Mouse (Mus musculus): Measurements from ENCODE around the gene Adra1b. TPM values are rescaled to one million over a fixed set of nuclear protein-coding genes. Genes with fewer than 3 reads are reported as not detected.

Adra1b gene
- total RNA-seq, 4 experiments from 2014 or later = 37.6 to 48.8 (median 44.3) TPM

- DNase-seq (ENCODE audit: low spot score) = peak; percentile 21
These were observed 80.2 kb downstream of the Adra1b start for GRCm38 (mm10) chr11:43820552-43821460.

DNA sequence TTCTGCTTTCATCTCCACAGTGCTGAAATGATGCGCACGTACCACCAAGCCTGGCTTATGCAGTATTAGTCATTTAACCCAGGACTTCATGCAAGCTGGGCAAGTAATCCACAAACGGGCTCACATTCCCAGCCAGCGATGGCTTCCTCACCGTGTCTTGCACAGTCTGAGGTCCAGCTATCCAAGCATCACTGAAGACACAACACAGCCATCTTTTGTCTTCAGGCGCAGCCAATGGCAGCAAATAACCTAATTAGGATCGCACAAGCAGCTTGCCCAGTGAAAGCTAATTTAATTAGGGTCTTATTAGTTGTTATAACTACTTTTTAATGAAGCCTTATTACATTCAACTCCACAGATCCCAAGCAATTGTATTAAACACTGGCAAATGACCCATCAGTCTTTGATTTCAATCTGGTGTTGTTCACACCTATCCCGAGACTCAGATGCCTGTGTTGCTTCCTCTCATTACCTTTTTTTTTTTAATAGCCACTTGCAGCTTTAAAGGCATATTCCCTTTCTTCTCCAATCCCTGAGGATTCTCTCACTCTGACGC, 83.6 kb downstream of the Adra1b start:
- DNase-seq (ENCODE audit: low spot score) = no peak

- DNase-seq (ENCODE audit: low spot score) = no peak
These were observed 88.5 kb downstream of the Adra1b start for GRCm38 (mm10) chr11:43812535-43812934.

DNA sequence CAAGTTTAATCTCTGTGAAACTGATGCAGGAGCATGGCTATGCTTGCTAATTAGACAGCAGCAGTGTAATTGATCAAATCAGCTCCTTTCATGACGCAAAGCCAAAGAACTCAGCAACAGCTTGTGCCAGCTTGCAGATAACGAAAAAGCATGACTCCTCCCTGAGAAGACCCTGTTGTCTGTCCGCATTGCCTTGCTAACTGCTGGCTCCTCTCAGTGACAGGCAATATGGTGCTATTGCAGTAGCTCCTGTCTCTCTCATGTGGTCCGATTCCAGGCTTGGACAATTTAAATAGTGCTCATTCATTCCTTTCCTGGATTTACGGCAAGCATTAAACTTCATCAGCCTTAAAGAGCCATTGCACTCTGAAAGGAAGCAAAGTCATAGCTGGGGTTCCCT, 93.3 kb downstream of the Adra1b start:
- DNase-seq (ENCODE audit: low spot score) = no peak

GRCm38 (mm10) chr11:43795992-43796391, 105.0 kb downstream of the Adra1b start:
- DNase-seq (ENCODE audit: low spot score) = no peak

GRCm38 (mm10) chr11:43790446-43790845, 110.6 kb downstream of the Adra1b start:
- peak; percentile 10 for DNase-seq (ENCODE audit: low spot score)

GRCm38 (mm10) chr11:43783772-43784171, 117.2 kb downstream of the Adra1b start:
- peak; percentile 66 for DNase-seq (ENCODE audit: low spot score)

DNA sequence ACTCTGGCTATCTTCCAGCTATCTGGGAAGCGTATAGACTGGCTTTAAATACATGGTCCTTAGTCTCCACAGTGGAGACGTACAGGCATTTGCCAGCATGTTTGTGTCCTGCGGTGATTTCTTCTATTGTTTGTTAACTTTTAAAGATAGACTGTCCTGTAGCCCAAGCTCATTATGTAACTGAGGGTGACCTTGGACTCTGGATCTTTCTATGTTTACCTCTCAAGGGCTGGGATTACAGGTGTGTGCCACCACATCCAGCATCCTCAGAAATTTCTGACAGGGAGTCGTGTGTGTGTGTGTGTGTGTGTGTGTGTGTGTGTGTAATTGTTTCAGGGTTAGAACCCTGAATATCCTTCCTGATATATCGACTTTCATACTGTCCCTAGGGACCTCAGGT, 117.9 kb downstream of the Adra1b start:
- DNase-seq (ENCODE audit: low spot score) = no peak

GRCm38 (mm10) chr11:43779551-43779950, 121.5 kb downstream of the Adra1b start:
- DNase-seq (ENCODE audit: low spot score) = no peak

- no peak for DNase-seq (ENCODE audit: low spot score)
These were observed 124.7 kb downstream of the Adra1b start for GRCm38 (mm10) chr11:43776324-43776694.

- DNase-seq (ENCODE audit: low spot score) = no peak
These were observed 125.3 kb downstream of the Adra1b start for GRCm38 (mm10) chr11:43775469-43776323.

- no peak for DNase-seq (ENCODE audit: low spot score)
These were observed 127.3 kb downstream of the Adra1b start for GRCm38 (mm10) chr11:43773725-43774124.

- DNase-seq (ENCODE audit: low spot score) = no peak
These were observed 130.9 kb downstream of the Adra1b start for GRCm38 (mm10) chr11:43770110-43770509.

GRCm38 (mm10) chr11:43767749-43768148, 133.3 kb downstream of the Adra1b start:
- no peak for DNase-seq (ENCODE audit: low spot score)

DNA sequence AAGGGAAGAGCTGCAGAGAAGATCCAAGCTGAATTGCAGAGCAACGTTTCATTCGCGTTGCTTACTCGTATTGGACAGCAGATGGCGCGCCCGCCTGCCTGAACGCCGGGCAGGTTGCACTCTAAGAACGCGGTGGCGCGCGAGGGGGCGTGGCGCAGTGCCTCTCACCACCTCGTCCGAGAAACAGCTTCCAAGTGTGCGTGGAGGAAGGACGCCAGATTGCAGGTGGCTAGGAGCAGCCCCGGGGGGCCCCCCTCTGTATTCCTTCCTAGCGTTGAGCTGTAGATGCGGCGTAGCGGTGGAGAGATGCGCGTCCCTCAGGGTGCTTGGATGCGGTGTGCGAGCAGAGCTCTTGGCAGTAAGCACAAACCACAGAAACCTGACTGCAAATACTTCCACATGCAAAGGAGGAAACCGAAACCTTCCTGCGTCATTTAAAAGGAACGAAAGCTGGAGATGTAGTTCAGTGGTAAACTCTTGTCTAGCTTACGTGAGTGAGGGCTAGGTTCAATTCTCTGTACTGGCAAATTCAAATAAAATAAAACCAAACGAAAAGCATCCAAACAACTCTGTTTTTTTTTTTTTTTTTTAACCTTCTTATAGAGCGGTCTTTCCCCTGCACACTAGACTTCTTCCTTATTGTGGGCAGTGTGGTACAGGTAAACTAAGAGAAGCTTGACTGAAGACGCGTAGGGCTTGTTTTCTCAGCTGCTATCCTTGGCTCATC, 133.9 kb downstream of the Adra1b start:
- peak; percentile 49 for DNase-seq (ENCODE audit: low spot score)

- no peak for DNase-seq (ENCODE audit: low spot score)
These were observed 142.6 kb downstream of the Adra1b start for GRCm38 (mm10) chr11:43758436-43758835.

GRCm38 (mm10) chr11:43755411-43755810, 145.6 kb downstream of the Adra1b start:
- no peak for DNase-seq (ENCODE audit: low spot score)

DNA sequence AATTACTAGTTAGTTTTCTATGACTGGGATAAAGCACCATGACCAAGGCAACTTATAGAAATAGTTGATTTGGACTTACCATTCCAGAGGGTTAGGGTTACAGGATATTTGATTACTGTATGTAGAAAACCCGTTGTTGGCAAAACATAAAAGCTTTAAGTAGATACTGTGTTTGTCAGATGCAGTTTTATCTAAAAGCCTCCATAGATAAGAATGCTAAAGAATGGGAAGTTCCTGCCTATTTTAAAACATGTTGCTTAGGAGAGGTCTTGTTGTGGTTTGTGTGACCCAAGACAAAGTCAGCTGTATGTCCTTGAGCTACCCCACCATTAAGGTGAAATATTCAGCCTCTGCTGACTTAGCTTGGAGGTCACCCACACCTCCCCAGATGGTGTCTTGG, 146.4 kb downstream of the Adra1b start:
- no peak for DNase-seq (ENCODE audit: low spot score)

GRCm38 (mm10) chr11:43751542-43751941, 149.5 kb downstream of the Adra1b start:
- no peak for DNase-seq (ENCODE audit: low spot score)

DNA sequence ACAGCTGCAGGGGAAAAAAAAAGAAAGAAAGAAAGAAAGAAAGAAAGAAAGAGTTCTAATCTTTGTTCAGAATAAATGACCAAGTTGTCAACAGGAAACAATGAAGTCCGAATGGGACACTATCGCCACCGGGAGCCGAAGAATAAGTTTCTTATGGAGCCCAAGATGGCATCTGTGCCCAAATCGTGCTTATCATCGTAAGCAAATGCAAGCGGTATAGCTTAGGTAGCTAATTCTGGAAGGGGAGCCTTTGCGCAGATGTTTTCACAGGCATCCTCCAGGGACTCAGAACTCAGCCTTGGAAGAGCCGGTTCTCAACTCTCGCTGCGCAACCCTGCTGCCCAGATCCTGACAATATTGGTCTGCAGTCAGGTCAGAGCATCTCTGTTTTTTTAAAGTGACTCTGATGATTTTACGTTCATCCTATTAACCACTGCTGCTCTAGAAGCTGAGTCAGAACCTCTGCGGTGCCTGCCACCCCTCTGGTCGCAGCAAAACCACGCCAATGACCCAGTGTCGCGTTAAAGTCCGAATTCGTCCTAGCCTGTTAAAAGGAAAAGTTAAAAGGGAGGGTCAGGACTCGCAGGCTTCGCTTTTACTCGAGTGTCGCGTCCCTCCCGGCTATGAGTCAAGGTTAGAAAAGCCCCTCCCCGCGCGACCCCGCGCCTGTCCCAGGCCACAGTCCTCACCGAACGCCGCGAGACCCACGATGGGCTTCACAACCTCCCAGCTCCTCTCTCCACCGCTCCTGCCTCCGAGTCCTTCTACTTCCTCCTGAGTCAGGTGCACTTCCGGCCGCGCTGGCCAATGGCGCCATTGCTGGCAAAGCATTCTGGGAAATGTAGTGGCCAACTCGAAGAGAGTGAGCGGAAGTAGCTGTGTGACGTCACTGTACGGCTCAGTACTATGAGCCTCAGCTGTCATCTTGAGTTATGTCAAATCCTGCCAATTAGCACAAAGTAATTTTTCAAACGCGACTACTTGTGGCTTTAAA, 153.5 kb downstream of the Adra1b start, which contains the start of gene Ttc1:
Gene Ttc1 (minus strand): TSS at position 776 of the 994 bp plus-strand sequence.
- DNase-seq (ENCODE audit: low spot score) = peak; percentile 99
